Mouse (Mus musculus) G1E (cell line): ENCODE results near the gene Cib1. TPM values are rescaled to one million over a fixed set of nuclear protein-coding genes. Genes with fewer than 3 reads are reported as not detected.

Source experiments
- ATAC-seq: 2 replicates; pipeline ENCODE4 v1.8.0; 2016; ENCODE audit warnings: mild to moderate bottlenecking; ENCODE audit not compliant: insufficient number of reproducible peaks, poor library complexity, low FRiP score, severe bottlenecking; ENCODE audit errors: extremely low read depth
- DNase-seq: peaks from one replicate; pipeline ENCODE4 v3.0.0; 2012; ENCODE audit warnings: low spot score
- H3K27me3 ChIP-seq: 2 replicates; pipeline ENCODE4 v1.6.1; 2012; ENCODE audit warnings: mild to moderate bottlenecking, low read length, inconsistent platforms; ENCODE audit not compliant: insufficient read depth
- H3K36me3 ChIP-seq: replicated peaks from 2 replicates; pipeline ENCODE3; 2012; ENCODE audit warnings: mild to moderate bottlenecking, inconsistent platforms
- H3K4me1 ChIP-seq: 2 replicates; pipeline ENCODE4 v1.6.1; 2012; ENCODE audit warnings: low read depth, low read length, inconsistent platforms, mixed read lengths; ENCODE audit not compliant: insufficient read depth
- H3K4me3 ChIP-seq: 2 replicates; pipeline ENCODE4 v1.5.1; 2012; ENCODE audit warnings: low read depth, mild to moderate bottlenecking, inconsistent platforms, low read length, moderate library complexity, mixed read lengths
- H3K9me3 ChIP-seq: replicated peaks from 2 replicates; pipeline ENCODE4 v1.6.1; 2012; ENCODE audit warnings: inconsistent platforms
- CTCF ChIP-seq: IDR thresholded peaks from 2 replicates; pipeline ENCODE4 v1.5.1; 2012; ENCODE audit warnings: low read depth, low read length, inconsistent platforms, mixed read lengths
- GATA1 ChIP-seq: IDR thresholded peaks from 2 replicates; pipeline ENCODE4 v1.6.1; 2012; ENCODE audit warnings: borderline replicate concordance, low read length, inconsistent platforms, mixed read lengths
- GATA2 ChIP-seq: IDR thresholded peaks from 2 replicates; pipeline ENCODE4 v1.6.1; 2012; ENCODE audit warnings: low read depth, low read length, inconsistent platforms, borderline replicate concordance
- POLR2AphosphoS5 ChIP-seq: IDR thresholded peaks from 2 replicates; pipeline ENCODE4 v1.6.1; 2012; ENCODE audit warnings: low read depth, low read length, inconsistent platforms; ENCODE audit not compliant: insufficient replicate concordance
- TAL1 ChIP-seq: conservative IDR thresholded peaks from 2 replicates; pipeline ENCODE4 v1.6.1; 2012; ENCODE audit warnings: low read depth, low read length, inconsistent platforms, mixed read lengths
- polyA plus RNA-seq: library from polyadenylated mRNA; stranded (reverse); fragments of >175 nt; gene quantifications from 2 replicates; pipeline ENCODE4 v1.2.3, GENCODE M21; 2012
- total RNA-seq, 2 experiments: library from RNA; stranded (forward) in 1 of 2; stranded (reverse) in 1 of 2; fragments of 200-1000 nt in 1 of 2; fragments of >200 nt in 1 of 2; fragmentation: Nextera tagmentation in 1 of 2; gene quantifications; 2 replicates each; pipeline ENCODE4 v1.2.3; 2014 to 2017

The Cib1 gene
- total and polyA plus RNA-seq, 3 experiments: 44.2 to 82.9 (median 49.6) TPM

GRCm38 (mm10) chr7:80200963-80201539 is 31.6 kb downstream of the Cib1 start:
- ATAC-seq (no peak), DNase-seq (no peak)
- peaks cover 88% of the 10 kb centered on the region for H3K4me1 ChIP-seq
- H3K27me3 ChIP-seq: no peaks in the 10 kb centered on the region
- no peaks in the 10 kb centered on the region for H3K9me3 ChIP-seq
- peaks cover 61% of the 10 kb centered on the region for H3K36me3 ChIP-seq
- peak overlapping the region; percentile 91; the same call in 1 of the 2 replicates for H3K4me3 ChIP-seq
- no peak for TF ChIP-seq GATA2
- TF ChIP-seq POLR2AphosphoS5: no peak

GRCm38 (mm10) chr7:80200588-80200945 is 32.0 kb downstream of the Cib1 start:
- Histone ChIP-seq H3K36me3 (peaks cover 56% of the 10 kb centered on the region), H3K4me3 (peak overlapping the region; percentile 91; the same call in 1 of the 2 replicates), H3K9me3 (no peaks in the 10 kb centered on the region), H3K4me1 (peaks cover 87% of the 10 kb centered on the region), H3K27me3 (no peaks in the 10 kb centered on the region)
- no peak for TF ChIP-seq POLR2AphosphoS5
- no peak for TF ChIP-seq GATA2
- TF ChIP-seq TAL1: no peak
- TF ChIP-seq GATA1: no peak
- TF ChIP-seq CTCF: no peak
- DNase-seq (no peak), ATAC-seq (no peak)

GRCm38 (mm10) chr7:80199851-80200587 is 32.6 kb downstream of the Cib1 start:
- ATAC-seq (no peak), DNase-seq (no peak)
- Histone ChIP-seq H3K9me3 (no peaks in the 10 kb centered on the region), H3K4me3 (peak overlapping the region; percentile 91), H3K36me3 (peaks cover 54% of the 10 kb centered on the region), H3K27me3 (no peaks in the 10 kb centered on the region), H3K4me1 (peaks cover 87% of the 10 kb centered on the region)
- TF ChIP-seq POLR2AphosphoS5: no peak
- TF ChIP-seq GATA1: no peak
- TF ChIP-seq GATA2: no peak
- TF ChIP-seq CTCF: no peak
- TF ChIP-seq TAL1: no peak

GRCm38 (mm10) chr7:80199286-80199685 is 33.3 kb downstream of the Cib1 start:
- DNase-seq (no peak), ATAC-seq (no peak)
- Histone ChIP-seq H3K4me1 (peaks cover 84% of the 10 kb centered on the region), H3K27me3 (no peaks in the 10 kb centered on the region), H3K36me3 (peaks cover 49% of the 10 kb centered on the region), H3K4me3 (peak overlapping the region; percentile 91), H3K9me3 (no peaks in the 10 kb centered on the region)
- TF ChIP-seq GATA2: no peak
- TF ChIP-seq CTCF: no peak
- no peak for TF ChIP-seq GATA1

GRCm38 (mm10) chr7:80198863-80199262 is 33.8 kb downstream of the Cib1 start:
- DNase-seq (no peak), ATAC-seq (no peak)
- Histone ChIP-seq H3K4me3 (peak overlapping the region; percentile 91), H3K4me1 (peaks cover 84% of the 10 kb centered on the region), H3K36me3 (peaks cover 49% of the 10 kb centered on the region), H3K9me3 (no peaks in the 10 kb centered on the region), H3K27me3 (no peaks in the 10 kb centered on the region)
- TF ChIP-seq GATA1: no peak
- no peak for TF ChIP-seq POLR2AphosphoS5
- TF ChIP-seq GATA2: no peak
- TF ChIP-seq CTCF: no peak
- TF ChIP-seq TAL1: no peak

GRCm38 (mm10) chr7:80197941-80198778 is 34.5 kb downstream of the Cib1 start:
- H3K4me3 ChIP-seq: peak overlapping the region; percentile 91
- ATAC-seq: peak; percentile 76
- no peak for TF ChIP-seq GATA1
- TF ChIP-seq CTCF: no peak
- no peak for TF ChIP-seq POLR2AphosphoS5
- no peak for TF ChIP-seq TAL1
- TF ChIP-seq GATA2: no peak
- peaks cover 42% of the 10 kb centered on the region for H3K36me3 ChIP-seq
- H3K9me3 ChIP-seq: no peaks in the 10 kb centered on the region
- H3K27me3 ChIP-seq: no peaks in the 10 kb centered on the region
- peak; percentile 63 for DNase-seq
- H3K4me1 ChIP-seq: peaks cover 83% of the 10 kb centered on the region
